Mouse (Mus musculus) spleen, adult 18-20 months (tissue): ENCODE data around the gene Hes3.

ENCODE experiments used
- DNase-seq, 2 experiments: peaks; one replicate each; pipeline ENCODE4 v3.0.0; 2022; ENCODE audit warnings: mixed read lengths in 2 of 2

Hes3 gene

GRCm38 (mm10) chr4:152277916-152278315 is 13.5 kb downstream of the Hes3 start:
- DNase-seq: no peak

GRCm38 (mm10) chr4:152276389-152277347 is 14.8 kb downstream of the Hes3 start:
- DNase-seq: no peak

- no peak for DNase-seq
Observed at GRCm38 (mm10) chr4:152274681-152275131, 16.8 kb downstream of the Hes3 start.

- no peak for DNase-seq
Observed at GRCm38 (mm10) chr4:152273621-152274236, 17.7 kb downstream of the Hes3 start, which contains the start of gene Gpr153. TSS of gene Gpr153 (plus strand) at chr4:152274232.

GRCm38 (mm10) chr4:152273191-152273590 is 18.3 kb downstream of the Hes3 start:
- no peak for DNase-seq

- DNase-seq: no peak
Observed at GRCm38 (mm10) chr4:152272449-152273049, 18.9 kb downstream of the Hes3 start.

- DNase-seq: no peak
Observed at GRCm38 (mm10) chr4:152272006-152272405, 19.5 kb downstream of the Hes3 start.

GRCm38 (mm10) chr4:152271334-152271733 is 20.1 kb downstream of the Hes3 start:
- no peak for DNase-seq

GRCm38 (mm10) chr4:152270599-152270998 is 20.9 kb downstream of the Hes3 start:
- no peak for DNase-seq

- no peak for DNase-seq
Observed at GRCm38 (mm10) chr4:152269967-152270366, 21.5 kb downstream of the Hes3 start.

- no peak for DNase-seq
Observed at GRCm38 (mm10) chr4:152267748-152268369, 23.6 kb downstream of the Hes3 start.

- DNase-seq: no peak
Observed at GRCm38 (mm10) chr4:152266236-152266895, 25.1 kb downstream of the Hes3 start.

GRCm38 (mm10) chr4:152265791-152266190 is 25.7 kb downstream of the Hes3 start:
- DNase-seq: no peak

GRCm38 (mm10) chr4:152264867-152265568 is 26.4 kb downstream of the Hes3 start:
- DNase-seq: no peak

GRCm38 (mm10) chr4:152264177-152264530 is 27.3 kb downstream of the Hes3 start:
- no peak for DNase-seq

GRCm38 (mm10) chr4:152263512-152264176 is 27.8 kb downstream of the Hes3 start:
- no peak for DNase-seq

GRCm38 (mm10) chr4:152263089-152263488 is 28.4 kb downstream of the Hes3 start:
- no peak for DNase-seq

- no peak for DNase-seq
Observed at GRCm38 (mm10) chr4:152262187-152262586, 29.3 kb downstream of the Hes3 start.

GRCm38 (mm10) chr4:152260451-152260850 is 31.0 kb downstream of the Hes3 start:
- no peak for DNase-seq

GRCm38 (mm10) chr4:152257070-152257469 is 34.4 kb downstream of the Hes3 start:
- DNase-seq: no peak

- DNase-seq: no peak
Observed at GRCm38 (mm10) chr4:152253183-152253759, 38.2 kb downstream of the Hes3 start.
